Mouse (Mus musculus) CH12.LX (cell line): ENCODE measurements around the gene Il6ra. TPM values are rescaled to one million over a fixed set of nuclear protein-coding genes. Genes with fewer than 3 reads are reported as not detected.

ENCODE experiments used
- DNase-seq: peaks from one replicate; pipeline ENCODE4 v3.0.0-alpha.2; 2013; ENCODE audit errors: extremely low read depth
- H3K27ac ChIP-seq: 2 replicates; pipeline ENCODE4 v1.5.1; 2012; ENCODE audit warnings: low read depth, mild to moderate bottlenecking, control low read depth, moderate library complexity; ENCODE audit not compliant: insufficient read depth
- H3K27me3 ChIP-seq: replicated peaks from 2 replicates; pipeline ENCODE3; 2012; ENCODE audit warnings: inconsistent platforms
- H3K36me3 ChIP-seq, 2 experiments: replicated peaks in 1 of 2; 2 replicates each; pipeline versions ENCODE3 to v1.6.1; 2012; ENCODE audit warnings: inconsistent platforms in 1 of 2, low read length in 1 of 2, mild to moderate bottlenecking in 1 of 2, mixed read lengths in 1 of 2, moderate library complexity in 1 of 2; ENCODE audit not compliant: control insufficient read depth in 1 of 2, insufficient read depth in 1 of 2
- H3K4me1 ChIP-seq, 2 experiments: 2 replicates each; pipeline ENCODE4 v1.6.1; 2012; ENCODE audit warnings: inconsistent platforms in 1 of 2, moderate library complexity in 1 of 2; ENCODE audit not compliant: insufficient read depth in 2 of 2, control insufficient read depth in 1 of 2
- H3K4me2 ChIP-seq: 2 replicates; pipeline ENCODE4 v1.6.1; 2012; ENCODE audit warnings: low read depth, mild to moderate bottlenecking, control low read depth; ENCODE audit not compliant: poor library complexity, insufficient read depth, severe bottlenecking
- H3K4me3 ChIP-seq, 3 experiments: fragments of 150-350 bp in 1 of 3; sonication (generic) in 1 of 3; replicated peaks in 1 of 3; 2 replicates each; pipeline versions ENCODE3 to v1.5.1; 2011 to 2012; ENCODE audit warnings: low read depth in 2 of 3, low read length in 2 of 3, mild to moderate bottlenecking in 2 of 3, moderate library complexity in 2 of 3, control low read depth in 1 of 3, improper control_type of control experiment in 1 of 3, inconsistent platforms in 1 of 3, mixed read lengths in 1 of 3; ENCODE audit not compliant: poor library complexity in 1 of 3
- H3K79me2 ChIP-seq: replicated peaks from 2 replicates; pipeline ENCODE4 v1.6.1; 2012; ENCODE audit warnings: mild to moderate bottlenecking, moderate library complexity; ENCODE audit not compliant: control insufficient read depth, poor library complexity, insufficient read depth, severe bottlenecking; ENCODE audit errors: extremely low read depth
- H3K9ac ChIP-seq: 2 replicates; pipeline ENCODE4 v1.6.1; 2012; ENCODE audit warnings: low read depth, mild to moderate bottlenecking, control low read depth, moderate library complexity; ENCODE audit not compliant: insufficient read depth
- H3K9me3 ChIP-seq: replicated peaks from 2 replicates; pipeline ENCODE3; 2012; ENCODE audit warnings: low read length, inconsistent platforms, mixed read lengths
- BHLHE40 ChIP-seq: IDR thresholded peaks from 2 replicates; pipeline ENCODE4 v1.6.1; 2011; ENCODE audit warnings: mild to moderate bottlenecking, low read depth, low read length, improper control_type of control experiment
- CHD1 ChIP-seq: IDR thresholded peaks from 2 replicates; pipeline ENCODE4 v1.6.1; 2012; ENCODE audit warnings: low read depth, low read length, improper control_type of control experiment, inconsistent platforms
- CTCF ChIP-seq, 2 experiments: IDR thresholded peaks in 1 of 2; conservative IDR thresholded peaks in 1 of 2; 2 replicates each; pipeline ENCODE4 v1.5.1; 2011 to 2012; ENCODE audit warnings: low read depth in 2 of 2, low read length in 2 of 2, improper control_type of control experiment in 1 of 2, inconsistent platforms in 1 of 2, mild to moderate bottlenecking in 1 of 2, moderate library complexity in 1 of 2
- GABPA ChIP-seq: IDR thresholded peaks from 2 replicates; pipeline ENCODE4 v1.6.1; 2012; ENCODE audit warnings: low read depth, low read length, improper control_type of control experiment, inconsistent platforms; ENCODE audit not compliant: insufficient replicate concordance
- HCFC1 ChIP-seq: IDR thresholded peaks from 2 replicates; pipeline ENCODE4 v1.6.1; 2012; ENCODE audit warnings: low read depth, mild to moderate bottlenecking, inconsistent platforms, low read length, improper control_type of control experiment
- IRF4 ChIP-seq: IDR thresholded peaks from 2 replicates; pipeline ENCODE4 v1.6.1; 2014; ENCODE audit warnings: low read depth, mild to moderate bottlenecking, inconsistent platforms, low read length, improper control_type of control experiment
- JUN ChIP-seq: IDR thresholded peaks from 2 replicates; pipeline ENCODE4 v1.6.1; 2011; ENCODE audit warnings: low read depth, mild to moderate bottlenecking, low read length, improper control_type of control experiment, moderate library complexity; ENCODE audit not compliant: insufficient read depth
- JUND ChIP-seq: conservative IDR thresholded peaks from 2 replicates; pipeline ENCODE4 v1.6.1; 2011; ENCODE audit warnings: low read depth, low read length, improper control_type of control experiment
- KAT2A ChIP-seq: IDR thresholded peaks from 2 replicates; pipeline ENCODE4 v1.6.1; 2012; ENCODE audit warnings: low read length, improper control_type of control experiment, inconsistent platforms; ENCODE audit not compliant: insufficient replicate concordance
- MAZ ChIP-seq: IDR thresholded peaks from 2 replicates; pipeline ENCODE4 v1.6.1; 2012; ENCODE audit warnings: low read depth, mild to moderate bottlenecking, inconsistent platforms, low read length, improper control_type of control experiment, moderate library complexity
- MYC ChIP-seq: IDR thresholded peaks from 2 replicates; pipeline ENCODE4 v1.6.1; 2011; ENCODE audit warnings: low read depth, mild to moderate bottlenecking, improper control_type of control experiment, low read length
- NELFE ChIP-seq: IDR thresholded peaks from 2 replicates; pipeline ENCODE4 v1.6.1; 2011; ENCODE audit warnings: low read depth, low read length, improper control_type of control experiment
- POLR2AphosphoS2 ChIP-seq: IDR thresholded peaks from 2 replicates; pipeline ENCODE4 v1.6.1; 2011; ENCODE audit warnings: low read depth, low read length, improper control_type of control experiment
- RAD21 ChIP-seq: IDR thresholded peaks from 2 replicates; pipeline ENCODE4 v1.6.1; 2011; ENCODE audit warnings: low read depth, mild to moderate bottlenecking, low read length, improper control_type of control experiment, moderate library complexity
- SIN3A ChIP-seq: IDR thresholded peaks from 2 replicates; pipeline ENCODE4 v1.6.1; 2012; ENCODE audit warnings: low read length, improper control_type of control experiment, inconsistent platforms
- SMC3 ChIP-seq: IDR thresholded peaks from 2 replicates; pipeline ENCODE4 v1.6.1; 2011; ENCODE audit warnings: low read depth, low read length, improper control_type of control experiment
- TBP ChIP-seq: conservative IDR thresholded peaks from 2 replicates; pipeline ENCODE4 v1.6.1; 2011; ENCODE audit warnings: low read depth, low read length, improper control_type of control experiment
- TCF12 ChIP-seq: IDR thresholded peaks from 2 replicates; pipeline ENCODE4 v1.6.1; 2014; ENCODE audit warnings: low read depth, mild to moderate bottlenecking, inconsistent platforms, low read length, improper control_type of control experiment
- USF1 ChIP-seq: IDR thresholded peaks from 2 replicates; pipeline ENCODE4 v1.6.1; 2014; ENCODE audit warnings: low read depth, mild to moderate bottlenecking, inconsistent platforms, low read length, improper control_type of control experiment
- ZC3H11A ChIP-seq: IDR thresholded peaks from 2 replicates; pipeline ENCODE4 v1.6.1; 2012; ENCODE audit warnings: low read depth, mild to moderate bottlenecking, inconsistent platforms, low read length, improper control_type of control experiment
- ZKSCAN1 ChIP-seq: IDR thresholded peaks from 2 replicates; pipeline ENCODE4 v1.6.1; 2012; ENCODE audit warnings: low read depth, inconsistent platforms, low read length, improper control_type of control experiment, borderline replicate concordance
- ZMIZ1 ChIP-seq: IDR thresholded peaks from 2 replicates; pipeline ENCODE4 v1.6.1; 2012; ENCODE audit warnings: low read depth, mild to moderate bottlenecking, inconsistent platforms, low read length, improper control_type of control experiment
- ZNF384 ChIP-seq: IDR thresholded peaks from 2 replicates; pipeline ENCODE4 v1.6.1; 2012; ENCODE audit warnings: low read depth, low read length, improper control_type of control experiment, inconsistent platforms
- dilution Hi-C: fragments of 300-500 bp; cut with MboI; formaldehyde crosslinking; loops from 2 replicates; pipeline ENCODE4 v1.14.3; 2020; ENCODE audit warnings: low sequenced_read_pairs; ENCODE audit not compliant: extremely low pct_unique_long_range_greater_than_20kb, extremely low pct_ligation_motif_present
- in situ Hi-C: fragments of 300-500 bp; cut with MboI; formaldehyde crosslinking; loops from 3 replicates; pipeline ENCODE4 v1.14.3; 2019; ENCODE audit warnings: low sequenced_read_pairs, low pct_ligation_motif_present, low pct_unique_long_range_greater_than_20kb, mixed read lengths
- polyA plus RNA-seq: library from polyadenylated mRNA; unstranded; fragments of >175 nt; gene quantifications from 2 replicates; pipeline ENCODE4 v1.2.1, GENCODE M21; 2012; ENCODE audit warnings: low read depth; ENCODE audit not compliant: insufficient read length
- total RNA-seq, 2 experiments: library from RNA; depleted of rRNA; stranded (reverse); fragments of 300-350 nt in 1 of 2; fragments of >200 nt in 1 of 2; gene quantifications; 2 replicates each; pipeline ENCODE4 v1.2.3; 2012 to 2014

Gene Il6ra
- total and polyA plus RNA-seq, 3 experiments = 1.4 to 4.8 (median 1.6) TPM

DNA sequence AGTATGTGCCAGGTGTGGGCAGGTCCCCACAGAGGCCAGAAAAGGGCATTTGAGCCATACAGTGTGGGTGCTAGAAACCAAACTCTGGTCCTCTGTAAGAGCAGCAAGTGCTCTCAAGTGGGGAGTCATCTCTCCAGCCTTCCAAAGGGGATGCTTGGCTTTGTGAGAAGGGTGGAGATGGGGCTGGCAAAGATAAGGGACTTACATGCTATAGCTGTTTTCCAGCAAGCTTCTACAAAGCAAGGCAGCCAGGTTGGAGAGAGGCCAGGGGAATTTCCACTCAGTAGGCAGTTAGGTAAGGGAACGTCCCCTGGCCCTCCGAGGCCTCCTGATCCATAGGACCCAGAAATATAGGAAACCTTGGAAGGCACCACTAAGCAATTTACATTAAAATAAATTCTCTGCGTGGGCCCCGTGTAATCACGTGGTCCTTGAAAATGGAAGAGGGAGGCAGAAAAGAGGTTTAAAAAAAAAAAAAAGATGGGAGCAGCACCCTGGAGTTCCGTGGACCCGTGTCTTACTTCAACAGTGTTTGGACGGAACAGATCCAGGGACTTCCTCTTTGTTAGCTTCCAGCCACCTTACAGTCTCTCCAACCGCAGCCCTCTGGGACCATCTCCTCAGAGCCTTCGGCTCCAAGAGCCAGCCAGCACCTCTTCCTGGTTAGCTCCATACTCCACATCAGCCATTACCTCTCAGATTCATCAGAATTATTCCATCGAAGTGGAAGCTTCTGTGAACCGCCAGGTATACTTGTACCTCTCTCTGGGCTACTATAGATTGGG lies 92.5 kb downstream of the Il6ra start:
- H3K9ac ChIP-seq = no peak overlapping the region

GRCm38 (mm10) chr3:89819897-89820296 lies 93.1 kb downstream of the Il6ra start:
- dilution Hi-C loops (no loop called here), in situ Hi-C loops (no loop called here)
- Histone ChIP-seq H3K4me2 (no peak overlapping the region), H3K4me3 (no peak overlapping the region), H3K9ac (no peak overlapping the region), H3K4me1 (peaks cover 0 to 10% of the 10 kb centered on the region in 2 experiments; a peak in 3 of 4 replicates), H3K9me3 (no peaks in the 10 kb centered on the region), H3K27me3 (peaks cover 4% of the 10 kb centered on the region), H3K36me3 (no peaks in the 10 kb centered on the region), H3K79me2 (no peaks in the 10 kb centered on the region), H3K27ac (no peak overlapping the region)
- no peak for DNase-seq
- TF ChIP-seq RAD21 (no peak), JUND (no peak), TBP (no peak)

More for the DNA sequence above, 92.5 kb downstream of the Il6ra start:
- no peak overlapping the region for H3K4me3 ChIP-seq
- no peak overlapping the region for H3K4me2 ChIP-seq
- no peaks in the 10 kb centered on the region for H3K9me3 ChIP-seq
- peaks cover 3% of the 10 kb centered on the region for H3K27me3 ChIP-seq
- H3K36me3 ChIP-seq = no peaks in the 10 kb centered on the region
- in situ Hi-C loops = no loop called here
- DNase-seq = no peak
- TF ChIP-seq JUND (no peak), RAD21 (no peak), SMC3 (no peak), CHD1 (no peak), POLR2AphosphoS2 (no peak), TBP (no peak), ZKSCAN1 (no peak), IRF4 (no peak), ZMIZ1 (no peak), ZC3H11A (no peak), BHLHE40 (no peak), ZNF384 (no peak)
- H3K27ac ChIP-seq = no peak overlapping the region
- H3K79me2 ChIP-seq = no peaks in the 10 kb centered on the region
- peaks cover 0 to 10% of the 10 kb centered on the region in 2 experiments; a peak in 3 of 4 replicates for H3K4me1 ChIP-seq
- dilution Hi-C loops = no loop called here

GRCm38 (mm10) chr3:89818605-89819004 lies 94.4 kb downstream of the Il6ra start:
- DNase-seq = no peak
- Histone ChIP-seq H3K79me2 (no peaks in the 10 kb centered on the region), H3K36me3 (no peaks in the 10 kb centered on the region), H3K9ac (no peak overlapping the region), H3K4me2 (no peak overlapping the region), H3K9me3 (no peaks in the 10 kb centered on the region), H3K4me3 (no peak overlapping the region), H3K4me1 (peaks cover 0 to 8% of the 10 kb centered on the region in 2 experiments; a peak in 3 of 4 replicates), H3K27ac (no peak overlapping the region), H3K27me3 (peaks cover 5% of the 10 kb centered on the region)
- dilution Hi-C loops = no loop called here
- no peak for TF ChIP-seq CTCF (conservative IDR thresholded peaks at IDR 0.05 in 1 of 2, IDR thresholded peaks at IDR 0.05 in 1 of 2; ENCODE audit: low read depth in 2 of 2, low read length in 2 of 2)
- no peak for TF ChIP-seq RAD21
- TF ChIP-seq SIN3A = no peak
- no peak for TF ChIP-seq TCF12
- no peak for TF ChIP-seq MYC
- no peak for TF ChIP-seq MAZ
- no peak for TF ChIP-seq ZC3H11A
- TF ChIP-seq USF1 = no peak
- TF ChIP-seq KAT2A = no peak
- no peak for TF ChIP-seq NELFE
- TF ChIP-seq BHLHE40 = no peak
- no peak for TF ChIP-seq JUN
- TF ChIP-seq GABPA = no peak
- TF ChIP-seq ZMIZ1 = no peak
- no peak for TF ChIP-seq HCFC1
- in situ Hi-C loops = no loop called here
